Mouse (Mus musculus) lung, postnatal 0 days (tissue): ENCODE results near the gene Rmnd5a. TPM values are rescaled to one million over a fixed set of nuclear protein-coding genes. Genes with fewer than 3 reads are reported as not detected.
A peak's percentile ranks its signal among the peaks of the same experiment; 100 is the strongest.

Source experiments
- ATAC-seq: fragments of 200-750 bp; cut with Nextera tagmentation; 2 replicates; pipeline ENCODE4 v1.8.0; 2017; ENCODE audit warnings: moderate library complexity
- DNase-seq: peaks from one replicate; pipeline ENCODE4 v3.0.0-alpha.2; 2016; ENCODE audit warnings: low spot score
- H3K27ac ChIP-seq: fragments of 300-500 bp; sonication (generic); 2 replicates; pipeline ENCODE4 v1.5.1; 2014; ENCODE audit warnings: antibody characterized with exemption, mild to moderate bottlenecking, low read length, mixed read lengths
- H3K27me3 ChIP-seq: fragments of 300-500 bp; sonication (generic); replicated peaks from 2 replicates; pipeline ENCODE4 v1.6.1; 2014; ENCODE audit warnings: low read length, mixed read lengths; ENCODE audit not compliant: insufficient read depth
- H3K36me3 ChIP-seq: fragments of 300-500 bp; sonication (generic); 2 replicates; pipeline ENCODE4 v1.6.1; 2014; ENCODE audit warnings: low read length, mixed read lengths; ENCODE audit not compliant: insufficient read depth
- H3K4me1 ChIP-seq: fragments of 300-500 bp; sonication (generic); 2 replicates; pipeline ENCODE4 v1.6.1; 2014; ENCODE audit warnings: antibody characterized with exemption, low read depth, low read length, mixed read lengths; ENCODE audit not compliant: insufficient read depth
- H3K4me2 ChIP-seq: fragments of 300-500 bp; sonication (generic); replicated peaks from 2 replicates; pipeline ENCODE4 v1.6.1; 2014; ENCODE audit warnings: low read depth, mild to moderate bottlenecking, low read length, moderate library complexity, mixed read lengths
- H3K4me3 ChIP-seq: fragments of 300-500 bp; sonication (generic); 2 replicates; pipeline ENCODE4 v1.5.1; 2014; ENCODE audit warnings: low read depth, low read length
- H3K9ac ChIP-seq: fragments of 300-500 bp; sonication (generic); replicated peaks from 2 replicates; pipeline ENCODE4 v1.6.1; 2014; ENCODE audit warnings: low read depth, mild to moderate bottlenecking
- H3K9me3 ChIP-seq: fragments of 300-500 bp; sonication (generic); 2 replicates; pipeline ENCODE4 v1.6.1; 2016; ENCODE audit warnings: low read length, mixed read lengths
- CTCF ChIP-seq: IDR thresholded peaks from 2 replicates; pipeline ENCODE4 v1.5.1; 2016; ENCODE audit warnings: antibody characterized with exemption, mild to moderate bottlenecking
- EP300 ChIP-seq: IDR thresholded peaks from 2 replicates; pipeline ENCODE4 v1.6.1; 2016; ENCODE audit warnings: antibody characterized with exemption, mild to moderate bottlenecking, control low read depth
- WGBS: fragments of 180-500 bp; shearing (Covaris S2); extraction: QIAGEN DNeasy Blood & Tissue Kit; methylation state at CpG from one replicate; pipeline ENCODE4 v1.1.7; 2014; 5-methylcytosine and 5-hydroxymethylcytosine counted together
- polyA plus RNA-seq: library from polyadenylated mRNA; unstranded; fragments of >200 nt; fragmentation: Nextera tagmentation; extraction: Ambion mirVana; gene quantifications from 2 replicates; pipeline ENCODE4 v1.2.1, GENCODE M21; 2015

Rmnd5a gene
- polyA plus RNA-seq, 1 experiment from 2014 or later: 12.5 TPM

DNA sequence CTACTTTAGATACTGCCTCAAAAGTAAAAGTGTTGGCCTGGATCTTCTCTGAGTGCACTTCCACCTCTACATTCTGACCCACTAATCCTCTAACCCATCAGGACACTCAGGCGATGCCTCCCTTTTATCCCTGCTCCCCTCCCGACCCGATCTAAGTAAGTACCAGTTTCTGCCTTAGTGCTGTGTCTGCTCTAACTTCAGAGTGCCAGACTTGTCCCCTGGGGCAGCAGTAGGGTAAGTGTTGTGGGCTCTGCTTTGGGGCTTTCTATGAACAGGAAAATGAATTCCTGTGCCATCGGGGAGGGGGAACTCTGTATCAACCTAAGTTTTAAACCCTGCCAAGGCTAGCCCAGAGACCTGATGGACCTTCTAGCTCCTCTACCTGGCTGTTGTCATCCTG is 80.2 kb downstream of the Rmnd5a start:
- 74% methylated on average over 4 of the region's 4 CpGs for WGBS

DNA sequence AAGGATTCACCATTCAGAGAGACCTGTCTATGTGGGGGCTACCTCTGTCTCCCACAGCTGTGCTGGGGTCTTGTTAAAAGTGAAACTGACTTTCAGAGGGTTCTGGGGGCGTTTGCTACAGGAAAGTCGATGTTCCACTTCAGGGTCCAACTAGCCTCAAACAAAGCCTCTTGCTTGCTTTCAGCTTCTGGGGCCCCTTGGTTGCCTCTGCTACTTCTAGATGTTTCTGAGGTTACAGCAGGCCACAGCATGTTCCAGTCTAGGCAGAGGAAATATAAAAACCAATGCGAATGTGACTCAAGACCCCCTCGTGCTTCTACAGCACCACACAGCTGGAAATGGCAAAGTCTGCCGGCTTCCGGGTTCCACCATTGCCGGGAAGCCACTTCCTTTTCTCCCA is 82.9 kb downstream of the Rmnd5a start:
- TF ChIP-seq EP300 (no peak), CTCF (no peak)
- WGBS: 87% methylated on average over 7 of the region's 7 CpGs
- Histone ChIP-seq H3K27ac (no peak overlapping the region), H3K27me3 (no peaks in the 10 kb centered on the region), H3K9me3 (no peaks in the 10 kb centered on the region), H3K9ac (no peak overlapping the region), H3K4me2 (no peak overlapping the region), H3K4me3 (no peak overlapping the region), H3K36me3 (no peaks in the 10 kb centered on the region), H3K4me1 (no peaks in the 10 kb centered on the region)
- ATAC-seq (no peak), DNase-seq (no peak)

More for the DNA sequence above, 80.2 kb downstream of the Rmnd5a start:
- no peaks in the 10 kb centered on the region for H3K4me1 ChIP-seq
- no peak overlapping the region for H3K27ac ChIP-seq
- no peaks in the 10 kb centered on the region for H3K9me3 ChIP-seq
- no peak for DNase-seq
- no peak overlapping the region for H3K4me3 ChIP-seq
- no peak for ATAC-seq
- no peak for TF ChIP-seq EP300
- TF ChIP-seq CTCF: no peak
- H3K36me3 ChIP-seq: no peaks in the 10 kb centered on the region
- H3K4me2 ChIP-seq: no peak overlapping the region
- no peak overlapping the region for H3K9ac ChIP-seq
- H3K27me3 ChIP-seq: no peaks in the 10 kb centered on the region

DNA sequence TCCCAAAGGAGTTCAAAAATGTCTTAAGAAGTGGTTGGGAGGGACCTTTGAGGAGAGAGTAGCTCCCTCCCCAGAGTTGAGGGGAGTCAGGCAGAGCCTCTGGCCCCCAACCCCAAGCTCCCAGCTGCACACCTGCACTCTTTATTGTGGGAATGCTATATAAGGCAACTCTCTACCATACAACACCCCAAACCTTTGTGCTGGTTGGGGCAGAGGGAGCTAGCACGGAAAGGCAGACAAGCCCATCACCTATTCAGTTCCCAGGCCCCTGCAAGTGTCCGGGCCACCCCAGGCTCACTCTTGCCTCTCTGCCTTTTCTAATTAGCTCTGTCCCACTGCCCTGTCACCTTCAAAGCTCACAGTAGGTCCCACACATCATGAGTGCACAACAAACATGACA is 86.7 kb downstream of the Rmnd5a start:
- Histone ChIP-seq H3K27me3 (no peaks in the 10 kb centered on the region), H3K27ac (no peak overlapping the region), H3K4me1 (no peaks in the 10 kb centered on the region), H3K9ac (no peak overlapping the region), H3K9me3 (no peaks in the 10 kb centered on the region), H3K4me3 (no peak overlapping the region), H3K4me2 (no peak overlapping the region), H3K36me3 (no peaks in the 10 kb centered on the region)
- ATAC-seq: no peak
- 81% methylated on average over 2 of the region's 2 CpGs for WGBS
- TF ChIP-seq CTCF: no peak
- TF ChIP-seq EP300: no peak
- DNase-seq: no peak

DNA sequence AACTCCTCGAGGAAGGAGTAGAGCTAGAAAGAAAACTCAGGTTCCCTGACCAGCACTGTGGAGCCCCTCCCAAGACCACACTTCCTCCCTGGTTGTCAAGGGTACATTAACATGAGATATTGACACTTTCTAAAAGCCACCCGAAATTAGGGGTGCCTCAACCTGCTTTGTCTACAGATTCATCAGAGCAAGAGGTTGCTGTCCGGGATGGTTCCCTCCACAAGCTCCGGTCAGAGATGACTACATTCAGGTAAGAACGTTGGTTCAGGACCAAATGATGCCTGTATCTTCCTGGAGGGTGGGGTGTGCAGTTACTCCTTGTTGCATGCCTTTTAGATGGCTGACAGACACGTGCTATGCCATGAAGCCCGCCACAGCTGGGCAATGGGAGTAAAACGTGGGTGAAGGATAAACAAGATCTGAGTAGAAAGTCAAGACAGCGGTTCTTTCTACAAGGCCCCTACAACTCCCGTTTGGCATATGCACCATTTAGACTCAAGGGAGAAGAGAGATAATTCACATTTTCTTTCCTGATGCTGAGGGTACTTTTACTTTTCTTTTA is 87.5 kb downstream of the Rmnd5a start:
- Histone ChIP-seq H3K9ac (no peak overlapping the region), H3K36me3 (no peaks in the 10 kb centered on the region), H3K27me3 (no peaks in the 10 kb centered on the region), H3K9me3 (no peaks in the 10 kb centered on the region), H3K4me1 (no peaks in the 10 kb centered on the region), H3K4me3 (no peak overlapping the region), H3K4me2 (no peak overlapping the region), H3K27ac (no peak overlapping the region)
- WGBS: 76% methylated on average over 10 of the region's 10 CpGs
- DNase-seq (no peak), ATAC-seq (no peak)
- no peak for TF ChIP-seq EP300
- no peak for TF ChIP-seq CTCF

DNA sequence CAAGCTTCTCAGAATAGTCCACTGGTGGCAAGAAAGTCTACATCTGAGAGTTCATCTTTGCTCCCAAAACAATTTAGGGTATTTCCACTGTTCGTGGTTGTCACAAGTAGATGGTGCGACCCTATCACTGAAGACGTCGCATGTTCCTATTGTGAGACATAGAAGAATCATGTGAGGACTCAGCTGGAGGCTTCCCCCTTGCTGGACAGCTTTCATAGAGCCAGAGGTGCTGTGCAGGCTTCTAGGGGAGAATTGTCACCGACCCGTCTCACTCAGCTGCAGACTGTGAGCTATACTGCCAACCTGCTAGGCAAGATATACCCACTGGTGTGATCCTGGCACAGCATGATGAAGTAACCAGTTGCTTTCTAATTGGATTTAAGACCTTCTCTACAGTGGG is 88.2 kb downstream of the Rmnd5a start:
- TF ChIP-seq CTCF: no peak
- TF ChIP-seq EP300: no peak
- Histone ChIP-seq H3K27ac (no peak overlapping the region), H3K4me1 (no peaks in the 10 kb centered on the region), H3K4me2 (no peak overlapping the region), H3K9ac (no peak overlapping the region), H3K36me3 (no peaks in the 10 kb centered on the region), H3K9me3 (no peaks in the 10 kb centered on the region), H3K27me3 (no peaks in the 10 kb centered on the region), H3K4me3 (no peak overlapping the region)
- WGBS: 85% methylated on average over 6 of the region's 6 CpGs
- DNase-seq (no peak), ATAC-seq (no peak)

- no peak for ATAC-seq
- no peak overlapping the region for H3K9ac ChIP-seq
Measured at GRCm38 (mm10) chr6:71351201-71351600, 89.2 kb downstream of the Rmnd5a start.

DNA sequence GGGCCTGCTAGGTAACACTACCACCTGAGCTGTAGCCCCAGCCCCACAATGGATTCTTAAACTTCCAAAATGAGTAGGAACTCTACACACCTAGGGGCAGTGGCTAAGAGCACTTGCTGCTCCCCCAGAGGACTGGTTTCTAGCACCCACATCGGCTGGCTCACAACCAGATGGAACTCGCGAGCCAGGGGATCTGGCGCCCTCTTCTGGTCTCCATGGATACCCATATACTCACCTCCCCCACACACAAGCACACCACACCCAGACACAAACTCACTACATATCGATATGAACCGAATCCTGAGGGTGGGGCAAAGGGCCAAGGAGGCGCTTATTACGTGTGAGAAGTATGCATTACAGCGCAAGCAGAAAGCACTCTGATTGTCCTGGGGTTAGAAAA is 92.4 kb downstream of the Rmnd5a start:
- Histone ChIP-seq H3K27me3 (no peaks in the 10 kb centered on the region), H3K4me1 (no peaks in the 10 kb centered on the region), H3K36me3 (no peaks in the 10 kb centered on the region), H3K9ac (no peak overlapping the region), H3K4me3 (no peak overlapping the region), H3K27ac (no peak overlapping the region), H3K9me3 (no peaks in the 10 kb centered on the region), H3K4me2 (no peak overlapping the region)
- no peak for TF ChIP-seq CTCF
- TF ChIP-seq EP300: no peak
- DNase-seq: no peak
- 86% methylated on average over 9 of the region's 9 CpGs for WGBS
- ATAC-seq: no peak

More at GRCm38 (mm10) chr6:71351201-71351600, 89.2 kb downstream of the Rmnd5a start:
- Histone ChIP-seq H3K36me3 (no peaks in the 10 kb centered on the region), H3K9me3 (no peaks in the 10 kb centered on the region), H3K4me3 (no peak overlapping the region), H3K4me2 (no peak overlapping the region), H3K4me1 (no peaks in the 10 kb centered on the region), H3K27me3 (no peaks in the 10 kb centered on the region), H3K27ac (no peak overlapping the region)
- DNase-seq: no peak
- 87% methylated on average over 3 of the region's 3 CpGs for WGBS
- TF ChIP-seq EP300: no peak
- 0 out of 2 replicates have a peak, but pooled peaks have one; percentile 7 for TF ChIP-seq CTCF
